Mouse (Mus musculus): ENCODE measurements around the gene Garnl3. TPM values are rescaled to one million over a fixed set of nuclear protein-coding genes. Genes with fewer than 3 reads are reported as not detected.

The Garnl3 gene
- 0.21 TPM in 1 of 2 replicates, not detected in the other for polyA plus RNA-seq (2012)

- no peak for TF ChIP-seq GATA1 (IDR thresholded peaks at IDR 0.05; ENCODE audit: low read length)
Observed at GRCm38 (mm10) chr2:33131500-33132092, at the start of gene Garnl3. Gene Garnl3, minus strand, starts transcription at chr2:33131654.

- no peak for TF ChIP-seq GATA1 (IDR thresholded peaks at IDR 0.05; ENCODE audit: low read length)
Observed at GRCm38 (mm10) chr2:33179930-33180630, 48.6 kb upstream of the Garnl3 start.

- no peak for TF ChIP-seq GATA1 (IDR thresholded peaks at IDR 0.05; ENCODE audit: low read length)
Observed at GRCm38 (mm10) chr2:33179171-33179929, 47.9 kb upstream of the Garnl3 start.

- TF ChIP-seq GATA1 (IDR thresholded peaks at IDR 0.05; ENCODE audit: low read length) = no peak
Observed at GRCm38 (mm10) chr2:33178243-33178932, 46.9 kb upstream of the Garnl3 start.

- TF ChIP-seq GATA1 (IDR thresholded peaks at IDR 0.05; ENCODE audit: low read length) = no peak
Observed at GRCm38 (mm10) chr2:33177443-33178242, 46.2 kb upstream of the Garnl3 start.

GRCm38 (mm10) chr2:33176921-33177320, 45.5 kb upstream of the Garnl3 start:
- TF ChIP-seq GATA1 (IDR thresholded peaks at IDR 0.05; ENCODE audit: low read length) = no peak

- TF ChIP-seq GATA1 (IDR thresholded peaks at IDR 0.05; ENCODE audit: low read length) = no peak
Observed at GRCm38 (mm10) chr2:33176516-33176915, 45.1 kb upstream of the Garnl3 start.

GRCm38 (mm10) chr2:33173686-33174085, 42.2 kb upstream of the Garnl3 start:
- TF ChIP-seq GATA1 (IDR thresholded peaks at IDR 0.05; ENCODE audit: low read length) = no peak

- no peak for TF ChIP-seq GATA1 (IDR thresholded peaks at IDR 0.05; ENCODE audit: low read length)
Observed at GRCm38 (mm10) chr2:33173126-33173525, 41.7 kb upstream of the Garnl3 start.

GRCm38 (mm10) chr2:33170777-33171565, 39.5 kb upstream of the Garnl3 start:
- TF ChIP-seq GATA1 (IDR thresholded peaks at IDR 0.05; ENCODE audit: low read length) = no peak

- no peak for TF ChIP-seq GATA1 (IDR thresholded peaks at IDR 0.05; ENCODE audit: low read length)
Observed at GRCm38 (mm10) chr2:33169445-33169844, 38.0 kb upstream of the Garnl3 start.

- no peak for TF ChIP-seq GATA1 (IDR thresholded peaks at IDR 0.05; ENCODE audit: low read length)
Observed at GRCm38 (mm10) chr2:33167060-33167459, 35.6 kb upstream of the Garnl3 start.

- TF ChIP-seq GATA1 (IDR thresholded peaks at IDR 0.05; ENCODE audit: low read length) = no peak
Observed at GRCm38 (mm10) chr2:33165710-33166374, 34.4 kb upstream of the Garnl3 start.

GRCm38 (mm10) chr2:33165229-33165628, 33.8 kb upstream of the Garnl3 start:
- TF ChIP-seq GATA1 (IDR thresholded peaks at IDR 0.05; ENCODE audit: low read length) = no peak
